Mouse (Mus musculus) cortical plate, adult 2 months (tissue): Measurements from ENCODE around the gene Zfp654. TPM values are rescaled to one million over a fixed set of nuclear protein-coding genes. Genes with fewer than 3 reads are reported as not detected.

Experiments
- H3K27ac ChIP-seq: fragments of 200-500 bp; 2 replicates; pipeline ENCODE4 v1.5.1; 2012; ENCODE audit warnings: low read length, control low read depth, inconsistent platforms; ENCODE audit not compliant: insufficient read depth
- H3K4me1 ChIP-seq: fragments of 200-500 bp; 2 replicates; pipeline ENCODE4 v1.6.1; 2011; ENCODE audit warnings: low read length; ENCODE audit not compliant: control insufficient read depth, insufficient read depth
- H3K4me3 ChIP-seq: fragments of 200-500 bp; 2 replicates; pipeline ENCODE4 v1.5.1; 2011; ENCODE audit warnings: mild to moderate bottlenecking, low read length, control low read depth; ENCODE audit not compliant: insufficient read depth
- CTCF ChIP-seq: fragments of 200-500 bp; IDR thresholded peaks from 2 replicates; pipeline ENCODE4 v1.5.1; 2011; ENCODE audit warnings: mild to moderate bottlenecking, control low read depth, low read length; ENCODE audit not compliant: insufficient read depth; ENCODE audit errors: extremely low read depth
- POLR2A ChIP-seq: fragments of 200-500 bp; IDR thresholded peaks from 2 replicates; pipeline ENCODE4 v1.6.1; 2011; ENCODE audit warnings: mild to moderate bottlenecking, low read length, control low read depth; ENCODE audit not compliant: insufficient read depth; ENCODE audit errors: extremely low read depth
- polyA plus RNA-seq: library from polyadenylated mRNA; depleted of rRNA; stranded (reverse); fragments of >200 nt; gene quantifications from 2 replicates; pipeline ENCODE4 v1.2.3, GENCODE M21; 2012; rRNA removed

The Zfp654 gene
- 9.0 and 9.1 TPM in 2 replicates for polyA plus RNA-seq

DNA sequence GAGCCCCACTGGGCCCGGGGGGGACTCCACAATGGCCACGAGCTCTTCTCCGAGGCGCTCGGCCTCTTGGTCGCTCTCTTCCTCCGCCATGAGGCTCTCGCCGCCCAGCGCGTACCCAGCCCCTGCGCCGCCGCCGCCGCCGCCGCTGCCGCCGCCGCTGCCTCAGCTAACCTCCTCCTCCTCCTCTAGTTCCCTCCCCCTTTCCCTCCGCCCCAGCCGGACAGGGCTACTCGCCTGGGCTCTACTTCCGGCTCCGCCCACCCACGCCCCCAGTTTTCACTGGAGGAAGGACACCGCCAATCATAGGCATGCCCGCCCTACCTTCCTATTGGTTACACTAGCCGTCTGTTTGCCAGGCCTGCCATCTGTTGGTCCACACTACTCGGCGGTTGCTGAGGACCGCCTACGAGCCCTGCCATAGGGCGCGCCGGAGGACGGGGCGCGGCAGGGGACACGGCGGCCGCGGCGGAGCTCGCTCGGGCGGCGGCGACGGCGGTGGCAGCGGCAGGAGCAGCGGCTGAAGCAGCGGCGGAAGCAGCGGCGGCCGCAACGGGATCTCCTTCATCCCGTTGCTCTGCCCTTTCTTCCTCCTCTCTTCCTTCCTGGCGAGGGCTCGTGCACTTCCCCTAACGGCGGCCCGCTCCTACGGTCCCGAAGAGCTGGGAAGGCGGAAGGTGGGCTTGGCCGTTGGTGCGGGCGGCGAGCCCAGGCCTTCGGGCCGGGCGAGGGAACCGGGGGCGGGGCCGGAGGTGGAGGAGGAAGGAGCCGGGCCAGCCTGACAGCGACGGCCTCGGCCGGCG is at the start of gene Zfp654, which contains the start of gene Cggbp1:
TSS of gene Zfp654 (minus strand) at position 90 of the 800 bp plus-strand sequence.
TSS of gene Cggbp1 (plus strand) at position 434 of the 800 bp plus-strand sequence.
- TF ChIP-seq CTCF (no peak), POLR2A (peak; percentile 35; the same call in 1 of the 2 replicates)
- H3K27ac ChIP-seq = peak within 1 kb of the TSS; percentile 93
- peaks cover 2% of the 10 kb centered on the region; the same call in 1 of the 2 replicates for H3K4me1 ChIP-seq
- peak within 1 kb of the TSS; percentile 97 for H3K4me3 ChIP-seq

DNA sequence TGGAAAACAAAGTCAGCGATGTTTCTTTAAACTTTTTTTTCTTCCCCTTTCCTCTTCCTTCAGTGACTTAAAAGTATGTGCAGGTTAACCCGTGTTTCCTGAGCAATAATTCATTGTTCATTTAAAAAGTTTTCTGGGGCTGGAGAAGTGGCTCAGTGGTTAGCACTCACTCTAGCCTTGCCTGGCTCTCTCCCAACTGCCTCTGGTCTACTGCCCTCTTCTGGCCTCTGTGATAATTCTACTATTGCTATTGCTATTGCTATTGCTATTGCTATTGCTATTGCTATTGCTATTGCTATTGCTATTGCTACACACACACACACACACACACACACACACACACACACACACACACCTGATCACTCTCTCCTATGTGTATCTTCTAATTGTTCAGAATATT is 47.6 kb upstream of the Zfp654 start:
- TF ChIP-seq CTCF (no peak), POLR2A (no peak)
- no peaks in the 10 kb centered on the region for H3K4me1 ChIP-seq
- H3K27ac ChIP-seq = no peak overlapping the region
- no peak overlapping the region for H3K4me3 ChIP-seq

GRCm38 (mm10) chr16:64889496-64889895 is 38.0 kb upstream of the Zfp654 start:
- Histone ChIP-seq H3K27ac (no peak overlapping the region), H3K4me3 (no peak overlapping the region), H3K4me1 (no peaks in the 10 kb centered on the region)
- TF ChIP-seq POLR2A = no peak
- no peak for TF ChIP-seq CTCF

- Histone ChIP-seq H3K4me1 (no peaks in the 10 kb centered on the region), H3K27ac (no peak overlapping the region), H3K4me3 (no peak overlapping the region)
- TF ChIP-seq POLR2A (no peak), CTCF (no peak)
These were observed 34.1 kb upstream of the Zfp654 start for GRCm38 (mm10) chr16:64885547-64885946.

DNA sequence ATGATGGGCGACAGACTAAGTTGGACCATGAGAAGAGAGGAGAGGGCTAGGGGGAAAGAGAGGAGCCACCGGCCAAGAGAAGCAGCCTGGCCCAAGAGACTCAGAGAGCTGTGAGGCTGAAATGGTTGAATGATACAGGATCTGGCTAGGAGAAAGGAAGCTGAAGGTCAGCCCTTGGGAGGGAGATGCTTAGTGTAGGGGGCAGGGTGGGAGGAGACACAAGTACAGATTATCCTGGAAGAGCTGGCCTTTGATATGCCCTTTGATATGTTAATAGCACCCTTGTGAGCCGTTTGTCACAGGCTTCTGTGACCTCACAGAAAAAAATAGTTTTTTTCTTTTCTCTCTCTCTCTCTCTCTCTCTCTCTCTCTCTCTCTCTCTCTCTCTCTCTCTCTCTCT is 33.7 kb upstream of the Zfp654 start:
- no peak overlapping the region for H3K4me3 ChIP-seq
- TF ChIP-seq CTCF = no peak
- TF ChIP-seq POLR2A = no peak
- no peaks in the 10 kb centered on the region for H3K4me1 ChIP-seq
- H3K27ac ChIP-seq = no peak overlapping the region

DNA sequence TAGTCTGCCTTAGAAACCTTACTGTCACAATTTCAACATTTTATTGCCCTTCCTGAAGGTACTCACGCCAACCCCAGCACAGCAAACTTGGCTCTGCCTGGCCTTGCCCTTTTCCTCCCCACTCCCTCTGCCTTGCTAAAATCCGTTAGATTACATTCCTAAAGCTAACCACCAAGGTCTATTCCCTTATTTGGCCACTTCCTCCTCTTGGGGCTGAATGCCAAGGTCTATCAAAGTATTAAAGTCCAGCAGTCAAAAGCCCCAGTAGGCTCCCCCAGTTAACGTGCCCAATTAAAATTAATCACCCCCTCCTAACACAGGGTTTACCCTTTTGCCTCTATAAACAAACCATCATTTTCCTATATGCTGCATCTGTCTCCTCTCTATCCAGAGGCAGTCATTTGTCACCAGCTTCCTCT is 33.0 kb upstream of the Zfp654 start:
- Histone ChIP-seq H3K27ac (no peak overlapping the region), H3K4me3 (no peak overlapping the region), H3K4me1 (no peaks in the 10 kb centered on the region)
- TF ChIP-seq CTCF (no peak), POLR2A (no peak)

- Histone ChIP-seq H3K4me3 (no peak overlapping the region), H3K4me1 (no peaks in the 10 kb centered on the region), H3K27ac (no peak overlapping the region)
- no peak for TF ChIP-seq POLR2A
- TF ChIP-seq CTCF = no peak
These were observed 32.4 kb upstream of the Zfp654 start for GRCm38 (mm10) chr16:64883896-64884295.

- no peak overlapping the region for H3K4me3 ChIP-seq
- H3K27ac ChIP-seq = no peak overlapping the region
- no peaks in the 10 kb centered on the region for H3K4me1 ChIP-seq
- TF ChIP-seq POLR2A = no peak
- no peak for TF ChIP-seq CTCF
These were observed 30.0 kb upstream of the Zfp654 start for GRCm38 (mm10) chr16:64881442-64881841.

DNA sequence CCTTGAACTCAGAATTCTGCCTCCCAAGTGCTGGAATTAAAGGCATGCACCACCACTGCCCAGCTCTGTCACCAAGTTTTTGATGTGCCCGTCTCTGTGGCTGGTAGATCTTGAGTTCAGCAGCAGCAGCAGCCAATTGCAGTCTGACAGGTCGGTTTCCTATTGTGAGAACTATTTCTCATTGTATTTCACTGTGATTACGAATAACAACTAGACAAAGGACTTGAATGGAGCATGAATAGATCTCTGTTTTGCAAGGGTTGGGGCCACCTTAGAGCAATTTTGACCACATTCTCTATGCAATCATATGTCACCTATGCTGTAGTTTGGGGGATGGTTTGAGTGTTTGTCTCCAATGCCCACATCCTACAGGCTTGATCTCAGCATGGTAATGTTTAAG is 29.5 kb upstream of the Zfp654 start:
- Histone ChIP-seq H3K27ac (no peak overlapping the region), H3K4me1 (no peaks in the 10 kb centered on the region), H3K4me3 (no peak overlapping the region)
- TF ChIP-seq POLR2A (no peak), CTCF (no peak)

DNA sequence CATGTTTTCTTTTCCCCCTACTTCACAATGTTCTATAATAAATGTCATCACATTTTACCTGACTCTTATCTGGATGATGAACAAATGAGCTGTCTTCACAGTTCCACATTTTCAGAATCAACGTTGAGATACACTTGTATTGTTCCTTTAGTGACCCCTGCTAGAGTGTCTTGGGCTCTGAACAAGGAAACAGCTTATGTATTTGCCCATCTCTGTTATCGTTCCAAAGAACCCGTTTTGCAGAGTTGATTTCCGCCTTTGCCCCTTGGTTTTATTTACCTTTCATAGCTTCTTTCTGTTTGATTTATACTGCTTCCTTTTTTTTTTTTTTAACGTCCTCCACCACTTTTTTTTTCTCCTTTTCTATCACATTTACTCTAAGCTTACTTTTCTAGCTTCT is 28.3 kb upstream of the Zfp654 start:
- no peaks in the 10 kb centered on the region for H3K4me1 ChIP-seq
- TF ChIP-seq POLR2A (no peak), CTCF (no peak)
- H3K4me3 ChIP-seq = no peak overlapping the region
- no peak overlapping the region for H3K27ac ChIP-seq
